Mouse (Mus musculus) testis, adult 2 months (tissue): Measurements from ENCODE around the gene Ehmt1.

Experiments
- CTCF ChIP-seq: fragments of 200-500 bp; IDR thresholded peaks from 2 replicates; pipeline ENCODE4 v1.5.1; 2012; ENCODE audit warnings: low read depth, mild to moderate bottlenecking, inconsistent platforms, low read length, moderate library complexity; ENCODE audit not compliant: control insufficient read depth, insufficient read depth, insufficient replicate concordance
- POLR2A ChIP-seq: fragments of 200-500 bp; IDR thresholded peaks from 2 replicates; pipeline ENCODE4 v1.6.1; 2012; ENCODE audit warnings: low read depth, mild to moderate bottlenecking, inconsistent platforms, low read length, moderate library complexity; ENCODE audit not compliant: control insufficient read depth

DNA sequence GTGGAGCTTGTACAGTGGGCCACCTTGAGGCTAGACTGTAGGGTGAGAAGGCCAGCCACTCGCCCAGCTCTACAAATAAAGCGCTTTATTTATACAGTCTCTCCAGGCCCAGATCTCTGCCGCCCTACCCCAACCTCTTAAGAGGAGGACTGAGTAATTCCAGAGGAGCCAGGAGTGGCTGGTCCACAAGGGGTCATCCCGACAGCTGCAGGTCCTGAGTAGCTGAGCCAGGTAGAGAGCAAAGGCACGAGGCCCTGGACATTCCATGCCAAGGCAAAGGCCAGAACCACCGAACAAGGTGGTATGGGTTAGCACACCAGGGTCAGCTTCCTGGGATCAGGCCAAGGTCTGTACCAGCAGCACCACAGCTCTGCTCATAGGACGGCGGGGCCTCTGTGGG lies 5.9 kb upstream of the Ehmt1 start:
- TF ChIP-seq CTCF, result no peak
- TF ChIP-seq POLR2A, result no peak
